Mouse (Mus musculus): Measurements from ENCODE around the gene Mrtfb. TPM values are rescaled to one million over a fixed set of nuclear protein-coding genes. Genes with fewer than 3 reads are reported as not detected.
A peak's percentile ranks its signal among the peaks of the same experiment; 100 is the strongest.

The Mrtfb gene
- polyA plus RNA-seq, 1 experiment from 2014 or later: 13.5 TPM

GRCm38 (mm10) chr16:13353927-13354326, 97.6 kb downstream of the Mrtfb start:
- Histone ChIP-seq H3K36me3 (ENCODE audit: control insufficient read depth, insufficient read depth, low read length) (no peaks in the 10 kb centered on the region), H3K9me3 (ENCODE audit: control insufficient read depth, low read length) (no peaks in the 10 kb centered on the region), H3K4me2 (ENCODE audit: low read depth, low read length) (no peak overlapping the region), H3K4me3 (ENCODE audit: low read depth, low read length) (no peak overlapping the region), H3K9ac (replicated peaks; ENCODE audit: low read depth, low read length) (no peak overlapping the region), H3K27me3 (ENCODE audit: control insufficient read depth, insufficient read depth, low read length) (no peaks in the 10 kb centered on the region), H3K4me1 (ENCODE audit: control insufficient read depth, insufficient read depth, low read length) (no peaks in the 10 kb centered on the region), H3K27ac (ENCODE audit: low read depth, low read length) (no peak overlapping the region)
- ATAC-seq (ENCODE audit: low read depth): no peak
- 44% methylated on average over 4 of the region's 4 CpGs for WGBS

GRCm38 (mm10) chr16:13354431-13354830, 98.2 kb downstream of the Mrtfb start:
- no peak for ATAC-seq (ENCODE audit: low read depth)
- H3K4me2 ChIP-seq (ENCODE audit: low read depth, low read length): no peak overlapping the region
- 64% methylated on average over 5 of the region's 5 CpGs for WGBS
- no peaks in the 10 kb centered on the region for H3K4me1 ChIP-seq (ENCODE audit: control insufficient read depth, insufficient read depth, low read length)
- H3K36me3 ChIP-seq (ENCODE audit: control insufficient read depth, insufficient read depth, low read length): no peaks in the 10 kb centered on the region
- no peak overlapping the region for H3K27ac ChIP-seq (ENCODE audit: low read depth, low read length)
- H3K9ac ChIP-seq (replicated peaks; ENCODE audit: low read depth, low read length): no peak overlapping the region
- no peak overlapping the region for H3K4me3 ChIP-seq (ENCODE audit: low read depth, low read length)
- H3K9me3 ChIP-seq (ENCODE audit: control insufficient read depth, low read length): no peaks in the 10 kb centered on the region
- H3K27me3 ChIP-seq (ENCODE audit: control insufficient read depth, insufficient read depth, low read length): no peaks in the 10 kb centered on the region

- WGBS: 15% methylated on average over 15 of the region's 15 CpGs
- Histone ChIP-seq H3K9ac (replicated peaks; ENCODE audit: low read depth, low read length) (peak overlapping the region; percentile 32; the same call in 1 of the 2 replicates), H3K36me3 (ENCODE audit: control insufficient read depth, insufficient read depth, low read length) (no peaks in the 10 kb centered on the region), H3K27me3 (ENCODE audit: control insufficient read depth, insufficient read depth, low read length) (no peaks in the 10 kb centered on the region), H3K4me1 (ENCODE audit: control insufficient read depth, insufficient read depth, low read length) (no peaks in the 10 kb centered on the region), H3K27ac (ENCODE audit: low read depth, low read length) (peak overlapping the region; percentile 60; the same call in 1 of the 2 replicates), H3K4me3 (ENCODE audit: low read depth, low read length) (peak overlapping the region; percentile 17), H3K4me2 (ENCODE audit: low read depth, low read length) (peak overlapping the region; percentile 33), H3K9me3 (ENCODE audit: control insufficient read depth, low read length) (no peaks in the 10 kb centered on the region)
- ATAC-seq (ENCODE audit: low read depth): peak; percentile 86
Observed at GRCm38 (mm10) chr16:13357806-13358679, 101.8 kb downstream of the Mrtfb start.

- Histone ChIP-seq H3K36me3 (ENCODE audit: control insufficient read depth, insufficient read depth, low read length) (no peaks in the 10 kb centered on the region), H3K27me3 (ENCODE audit: control insufficient read depth, insufficient read depth, low read length) (no peaks in the 10 kb centered on the region), H3K9ac (replicated peaks; ENCODE audit: low read depth, low read length) (0 out of 2 replicates have a peak overlapping the region, but pooled peaks have one; percentile 32), H3K4me3 (ENCODE audit: low read depth, low read length) (peak overlapping the region; percentile 17; the same call in 1 of the 2 replicates), H3K4me1 (ENCODE audit: control insufficient read depth, insufficient read depth, low read length) (no peaks in the 10 kb centered on the region), H3K9me3 (ENCODE audit: control insufficient read depth, low read length) (no peaks in the 10 kb centered on the region), H3K4me2 (ENCODE audit: low read depth, low read length) (peak overlapping the region; percentile 33), H3K27ac (ENCODE audit: low read depth, low read length) (no peak overlapping the region; the same call in 1 of the 2 replicates)
- ATAC-seq (ENCODE audit: low read depth): no peak
Observed at GRCm38 (mm10) chr16:13358741-13359140, 102.5 kb downstream of the Mrtfb start.

GRCm38 (mm10) chr16:13359405-13359858, 103.2 kb downstream of the Mrtfb start:
- ATAC-seq (ENCODE audit: low read depth): no peak
- H3K27ac ChIP-seq (ENCODE audit: low read depth, low read length): peak overlapping the region; percentile 11; the same call in 1 of the 2 replicates
- 51% methylated on average over 9 of the region's 9 CpGs for WGBS
- H3K4me2 ChIP-seq (ENCODE audit: low read depth, low read length): peak overlapping the region; percentile 11; the same call in 1 of the 2 replicates
- H3K36me3 ChIP-seq (ENCODE audit: control insufficient read depth, insufficient read depth, low read length): no peaks in the 10 kb centered on the region
- no peaks in the 10 kb centered on the region for H3K4me1 ChIP-seq (ENCODE audit: control insufficient read depth, insufficient read depth, low read length)
- no peaks in the 10 kb centered on the region for H3K27me3 ChIP-seq (ENCODE audit: control insufficient read depth, insufficient read depth, low read length)
- H3K4me3 ChIP-seq (ENCODE audit: low read depth, low read length): peak overlapping the region; percentile 7; the same call in 1 of the 2 replicates
- no peaks in the 10 kb centered on the region for H3K9me3 ChIP-seq (ENCODE audit: control insufficient read depth, low read length)
- no peak overlapping the region for H3K9ac ChIP-seq (replicated peaks; ENCODE audit: low read depth, low read length)

- H3K36me3 ChIP-seq (ENCODE audit: control insufficient read depth, insufficient read depth, low read length): no peaks in the 10 kb centered on the region
- peak overlapping the region; percentile 11; the same call in 1 of the 2 replicates for H3K4me2 ChIP-seq (ENCODE audit: low read depth, low read length)
- H3K4me1 ChIP-seq (ENCODE audit: control insufficient read depth, insufficient read depth, low read length): no peaks in the 10 kb centered on the region
- no peaks in the 10 kb centered on the region for H3K9me3 ChIP-seq (ENCODE audit: control insufficient read depth, low read length)
- ATAC-seq (ENCODE audit: low read depth): no peak
- H3K9ac ChIP-seq (replicated peaks; ENCODE audit: low read depth, low read length): no peak overlapping the region
- H3K27me3 ChIP-seq (ENCODE audit: control insufficient read depth, insufficient read depth, low read length): no peaks in the 10 kb centered on the region
- H3K27ac ChIP-seq (ENCODE audit: low read depth, low read length): no peak overlapping the region
- H3K4me3 ChIP-seq (ENCODE audit: low read depth, low read length): no peak overlapping the region
Observed at GRCm38 (mm10) chr16:13360208-13360607, 103.9 kb downstream of the Mrtfb start.

GRCm38 (mm10) chr16:13360835-13361234, 104.6 kb downstream of the Mrtfb start:
- Histone ChIP-seq H3K27ac (ENCODE audit: low read depth, low read length) (no peak overlapping the region), H3K36me3 (ENCODE audit: control insufficient read depth, insufficient read depth, low read length) (no peaks in the 10 kb centered on the region), H3K4me2 (ENCODE audit: low read depth, low read length) (no peak overlapping the region), H3K4me3 (ENCODE audit: low read depth, low read length) (no peak overlapping the region), H3K4me1 (ENCODE audit: control insufficient read depth, insufficient read depth, low read length) (no peaks in the 10 kb centered on the region), H3K9me3 (ENCODE audit: control insufficient read depth, low read length) (no peaks in the 10 kb centered on the region), H3K27me3 (ENCODE audit: control insufficient read depth, insufficient read depth, low read length) (no peaks in the 10 kb centered on the region), H3K9ac (replicated peaks; ENCODE audit: low read depth, low read length) (no peak overlapping the region)
- WGBS: 96% methylated on average over 5 of the region's 5 CpGs
- ATAC-seq (ENCODE audit: low read depth): no peak

- Histone ChIP-seq H3K27ac (ENCODE audit: low read depth, low read length) (no peak overlapping the region), H3K4me2 (ENCODE audit: low read depth, low read length) (no peak overlapping the region), H3K4me3 (ENCODE audit: low read depth, low read length) (no peak overlapping the region), H3K4me1 (ENCODE audit: control insufficient read depth, insufficient read depth, low read length) (peaks cover 10% of the 10 kb centered on the region; the same call in 1 of the 2 replicates), H3K27me3 (ENCODE audit: control insufficient read depth, insufficient read depth, low read length) (no peaks in the 10 kb centered on the region), H3K36me3 (ENCODE audit: control insufficient read depth, insufficient read depth, low read length) (no peaks in the 10 kb centered on the region), H3K9me3 (ENCODE audit: control insufficient read depth, low read length) (no peaks in the 10 kb centered on the region), H3K9ac (replicated peaks; ENCODE audit: low read depth, low read length) (no peak overlapping the region)
- ATAC-seq (ENCODE audit: low read depth): no peak
- WGBS: 62% methylated on average over 5 of the region's 5 CpGs
Observed at GRCm38 (mm10) chr16:13363141-13363540, 106.9 kb downstream of the Mrtfb start.

GRCm38 (mm10) chr16:13364145-13364544, 107.9 kb downstream of the Mrtfb start:
- H3K27me3 ChIP-seq (ENCODE audit: control insufficient read depth, insufficient read depth, low read length): no peaks in the 10 kb centered on the region

More at GRCm38 (mm10) chr16:13364145-13364544, 107.9 kb downstream of the Mrtfb start:
- no peak overlapping the region for H3K4me3 ChIP-seq (ENCODE audit: low read depth, low read length)
- H3K9me3 ChIP-seq (ENCODE audit: control insufficient read depth, low read length): no peaks in the 10 kb centered on the region
- no peak for ATAC-seq (ENCODE audit: low read depth)
- no peaks in the 10 kb centered on the region for H3K36me3 ChIP-seq (ENCODE audit: control insufficient read depth, insufficient read depth, low read length)
- WGBS: 62% methylated on average over 3 of the region's 3 CpGs
- H3K4me1 ChIP-seq (ENCODE audit: control insufficient read depth, insufficient read depth, low read length): peaks cover 10% of the 10 kb centered on the region; the same call in 1 of the 2 replicates
- H3K9ac ChIP-seq (replicated peaks; ENCODE audit: low read depth, low read length): no peak overlapping the region
- H3K4me2 ChIP-seq (ENCODE audit: low read depth, low read length): no peak overlapping the region
- H3K27ac ChIP-seq (ENCODE audit: low read depth, low read length): no peak overlapping the region

Data from neural tube, embryonic 14.5 days (tissue).